Mouse (Mus musculus) Muller cell, postnatal 12 days (primary cell): ENCODE results near the gene Gm21903.
"Not testable (repeated sequence)": the region's sequence is repeated elsewhere in the genome, so short reads cannot be mapped to it uniquely, and the experiment has no call there.

ENCODE experiments used
- DNase-seq: peaks from one replicate; pipeline ENCODE4 v3.0.0-alpha.2; 2015; ENCODE audit errors: inconsistent ontology term

The Gm21903 gene

DNA sequence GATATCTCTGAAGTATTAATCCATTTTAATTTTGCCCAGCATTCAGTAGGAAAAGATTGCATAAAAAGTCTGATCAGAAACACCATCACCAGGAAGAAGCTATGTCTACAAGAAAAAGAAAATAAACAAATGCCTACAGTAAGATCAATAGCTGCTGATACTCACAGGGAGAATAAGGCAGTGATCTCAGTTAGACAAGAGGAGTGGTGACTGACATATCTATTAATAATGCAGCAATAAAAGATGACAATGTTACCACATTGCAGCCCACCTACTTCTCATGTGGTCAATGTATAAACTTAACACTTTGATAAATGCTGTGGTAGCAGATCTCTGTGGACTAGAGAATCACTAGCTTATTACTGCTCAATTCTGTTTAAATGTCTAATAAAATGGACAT lies at the start of gene Gm21903:
Gene Gm21903 (minus strand): TSS at position 101 of the 400 bp plus-strand sequence.
- DNase-seq = no peak

DNA sequence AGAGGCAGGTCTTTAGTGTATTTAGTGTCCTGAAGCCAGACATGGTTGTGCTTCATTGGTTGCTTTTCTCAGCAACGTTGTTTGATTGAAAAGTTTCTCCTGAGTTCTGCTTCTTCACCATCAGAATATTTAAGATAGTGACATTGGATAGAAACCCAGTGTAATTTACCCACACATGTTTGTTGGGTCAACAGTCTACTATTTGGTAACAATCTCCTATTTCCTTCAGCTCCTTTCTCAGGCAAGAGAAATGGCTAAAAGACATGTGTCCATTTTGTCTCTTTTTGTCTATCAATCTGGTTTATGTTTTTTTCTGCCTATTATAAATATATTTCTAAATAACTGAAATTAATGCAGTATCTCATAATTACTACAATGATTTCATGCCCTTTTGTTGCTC lies 33.8 kb upstream of the Gm21903 start, which contains the start of gene Esp23:
Gene Esp23 (minus strand): TSS at position 101 of the 400 bp plus-strand sequence.
- DNase-seq = no peak

DNA sequence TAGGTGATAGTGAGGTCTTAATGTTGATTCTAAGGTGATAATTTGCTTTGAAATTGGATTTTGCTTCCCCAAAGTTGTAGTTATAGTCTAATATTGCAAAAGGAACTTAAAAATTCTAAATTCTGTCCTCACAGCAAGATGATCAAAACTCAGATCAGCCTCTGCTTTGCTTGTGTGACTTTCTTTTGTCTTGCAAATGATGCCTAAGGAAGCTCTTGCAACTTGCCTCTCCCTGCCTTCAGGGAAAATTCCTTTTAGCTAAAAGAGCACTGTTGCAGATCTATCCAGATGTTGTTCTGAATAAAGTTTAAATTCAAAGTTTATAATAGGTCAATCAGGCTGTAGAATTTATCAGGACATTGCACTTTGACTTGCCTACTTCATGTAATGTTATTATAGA lies 20.5 kb upstream of the Gm21903 start:
- no peak for DNase-seq

DNA sequence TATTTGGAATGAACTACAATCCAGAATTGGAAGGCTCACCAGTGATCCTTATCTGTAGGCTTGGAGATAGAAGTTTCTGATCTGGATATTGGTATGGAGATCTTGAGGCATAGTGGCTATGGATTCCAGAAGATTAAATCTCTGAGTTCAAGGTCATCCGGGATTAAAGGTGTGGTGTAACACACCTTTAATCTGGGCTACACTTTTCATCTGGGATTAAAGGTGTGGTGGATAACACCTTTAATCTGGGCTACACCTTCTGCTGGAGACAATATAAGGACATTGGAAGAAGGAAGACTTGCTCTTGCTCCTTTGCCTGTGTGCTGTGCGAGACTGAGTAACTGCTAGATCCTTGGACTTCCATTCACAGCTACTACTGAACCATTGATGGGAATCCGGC lies 6.7 kb downstream of the Gm21903 start, which contains the start of gene Esp24:
Gene Esp24 (plus strand): TSS at position 301 of the 400 bp plus-strand sequence.
- DNase-seq = not testable (repeated sequence)

DNA sequence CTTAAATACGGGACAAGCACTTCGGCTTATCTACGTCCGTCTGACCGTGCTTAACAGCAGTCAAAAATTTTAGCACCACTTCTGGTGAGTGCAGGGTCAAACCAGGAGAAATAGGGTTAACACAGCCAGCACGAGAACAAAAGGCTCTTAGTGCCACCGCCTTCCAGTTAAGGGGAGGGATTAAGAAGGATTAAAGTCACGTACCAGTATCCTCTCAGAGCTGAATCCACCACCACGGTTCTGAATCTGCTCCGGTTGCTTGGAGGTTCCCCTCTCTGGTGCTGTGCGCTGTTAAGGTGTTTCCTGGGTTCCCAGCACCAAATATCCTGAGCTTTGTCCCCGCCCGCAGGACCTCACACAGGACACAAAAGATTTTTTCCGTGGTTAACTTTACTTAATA lies 26.0 kb downstream of the Gm21903 start:
- no peak for DNase-seq

DNA sequence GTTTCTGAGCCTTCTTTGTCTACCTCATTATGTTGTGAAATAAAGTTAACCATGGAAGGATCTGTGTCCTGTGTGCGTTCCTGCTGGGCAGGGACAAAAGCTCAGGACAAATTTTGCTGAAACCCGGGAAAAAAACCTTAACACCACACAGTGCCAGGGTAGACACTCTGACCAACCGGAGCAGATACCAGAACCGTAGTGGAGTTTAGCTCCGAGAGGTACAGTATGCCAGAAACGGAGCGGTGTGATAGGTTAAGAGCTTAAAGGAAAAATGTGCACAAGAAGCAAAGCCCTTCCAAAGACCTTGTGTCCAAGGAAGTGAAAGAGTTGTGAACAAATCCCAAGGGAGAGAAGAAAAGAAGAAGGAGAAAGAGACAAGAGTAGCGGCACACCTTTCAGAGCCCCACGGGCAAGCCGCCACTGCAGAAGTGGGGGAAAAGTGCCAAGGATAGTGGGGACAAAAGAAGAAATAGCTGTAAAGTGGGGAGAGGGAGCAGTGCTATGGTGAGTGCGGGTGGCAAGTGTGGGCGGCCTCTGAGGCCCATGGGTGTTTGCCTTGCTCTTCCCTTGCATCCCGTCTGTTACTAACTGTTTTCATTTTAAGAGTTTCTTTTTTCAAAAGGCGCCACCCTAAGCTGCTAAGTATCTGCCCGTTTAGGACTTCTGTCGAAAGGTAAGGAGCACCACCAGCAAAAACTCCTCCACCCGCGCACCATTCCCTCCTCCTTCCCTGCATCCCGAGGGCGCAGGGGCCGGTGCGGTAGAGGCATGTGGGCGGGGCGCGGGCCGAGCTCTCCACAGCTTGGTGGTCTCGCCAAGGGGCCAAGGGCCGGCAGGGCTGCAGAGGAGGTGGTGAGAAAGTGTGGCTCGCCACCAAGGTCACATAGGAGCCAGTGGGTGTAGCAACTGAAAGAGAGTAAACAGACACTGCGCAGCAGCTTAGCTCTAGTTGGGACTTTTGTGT lies 32.2 kb downstream of the Gm21903 start:
- DNase-seq = no peak

DNA sequence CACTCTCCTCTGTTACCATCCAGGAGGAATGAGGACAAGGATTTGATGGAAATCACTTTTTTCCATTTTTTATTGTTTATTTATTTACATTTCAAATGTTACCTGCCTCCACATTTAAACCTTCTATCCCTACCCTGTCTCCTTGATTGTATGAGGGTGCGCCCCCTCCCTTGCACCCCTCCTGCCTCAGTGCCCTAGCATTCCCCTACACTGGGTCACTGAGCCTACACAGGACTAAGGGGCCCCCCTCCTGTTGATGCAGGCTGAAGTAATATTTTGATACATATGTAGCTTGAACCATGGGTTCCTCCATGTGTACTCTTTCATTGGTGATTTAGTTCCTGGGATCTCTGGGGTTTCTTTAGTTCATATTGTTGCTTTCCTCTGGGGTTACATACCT lies 33.3 kb downstream of the Gm21903 start:
- no peak for DNase-seq
